Mouse (Mus musculus) neural tube, embryonic 15.5 days (tissue): Measurements from ENCODE around the gene Abhd4. TPM values are rescaled to one million over a fixed set of nuclear protein-coding genes. Genes with fewer than 3 reads are reported as not detected.

Experiments
- polyA plus RNA-seq: library from polyadenylated mRNA; unstranded; fragments of >200 nt; fragmentation: Nextera tagmentation; extraction: Ambion mirVana; gene quantifications from 2 replicates; pipeline ENCODE4 v1.2.1, GENCODE M21; 2015

Abhd4 gene
- polyA plus RNA-seq, 1 experiment from 2014 or later, result 54.0 TPM

Other genes with a start within 250 kb of the Abhd4 start
- 414 and 416 TPM in 2 replicates for gene Dad1, start 84 bp upstream of the Abhd4 start, polyA plus RNA-seq
- not detected in 2 replicates for gene Olfr49, start 30.8 kb downstream of the Abhd4 start, polyA plus RNA-seq
- 59.6 and 61.3 TPM in 2 replicates for gene Oxa1l, start 106.6 kb downstream of the Abhd4 start, polyA plus RNA-seq
- 6.2 and 7.9 TPM in 2 replicates for gene Slc7a7, start 163.6 kb downstream of the Abhd4 start, polyA plus RNA-seq
- 236 and 303 TPM in 2 replicates for gene Mrpl52, start 172.7 kb downstream of the Abhd4 start, polyA plus RNA-seq
- 40.7 and 60.5 TPM in 2 replicates for gene Mmp14, start 177.4 kb downstream of the Abhd4 start, polyA plus RNA-seq
- gene Lrp10, start 209.9 kb downstream of the Abhd4 start, polyA plus RNA-seq, result 31.8 and 33.7 TPM in 2 replicates
- gene Rem2, start 221.9 kb downstream of the Abhd4 start, polyA plus RNA-seq, result 32.3 and 44.0 TPM in 2 replicates